Mouse (Mus musculus): Measurements from ENCODE around the gene Trim33.
A peak's percentile ranks its signal among the peaks of the same experiment; 100 is the strongest.

Trim33 gene

DNA sequence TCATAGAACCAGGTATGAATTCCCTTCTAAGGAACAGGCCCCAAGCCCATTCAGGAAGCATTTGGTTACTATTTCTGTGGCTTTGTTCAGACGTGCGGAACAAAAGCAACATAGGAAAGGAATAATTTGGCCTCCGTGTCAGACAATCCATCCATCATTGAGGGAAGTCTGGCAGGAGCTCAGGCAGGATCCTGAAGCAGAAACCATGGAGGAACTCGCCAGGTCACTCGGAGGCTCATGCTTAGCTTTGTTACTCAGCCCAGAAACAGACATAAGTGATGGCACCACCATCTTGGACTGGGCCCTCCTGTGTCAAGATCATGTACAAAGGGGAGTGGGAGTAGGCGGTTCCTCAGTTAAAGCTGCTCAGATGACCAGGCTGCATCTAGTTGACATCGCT, 82.1 kb downstream of the Trim33 start:
- DNase-seq (ENCODE audit: low read depth, low spot score) = no peak

DNA sequence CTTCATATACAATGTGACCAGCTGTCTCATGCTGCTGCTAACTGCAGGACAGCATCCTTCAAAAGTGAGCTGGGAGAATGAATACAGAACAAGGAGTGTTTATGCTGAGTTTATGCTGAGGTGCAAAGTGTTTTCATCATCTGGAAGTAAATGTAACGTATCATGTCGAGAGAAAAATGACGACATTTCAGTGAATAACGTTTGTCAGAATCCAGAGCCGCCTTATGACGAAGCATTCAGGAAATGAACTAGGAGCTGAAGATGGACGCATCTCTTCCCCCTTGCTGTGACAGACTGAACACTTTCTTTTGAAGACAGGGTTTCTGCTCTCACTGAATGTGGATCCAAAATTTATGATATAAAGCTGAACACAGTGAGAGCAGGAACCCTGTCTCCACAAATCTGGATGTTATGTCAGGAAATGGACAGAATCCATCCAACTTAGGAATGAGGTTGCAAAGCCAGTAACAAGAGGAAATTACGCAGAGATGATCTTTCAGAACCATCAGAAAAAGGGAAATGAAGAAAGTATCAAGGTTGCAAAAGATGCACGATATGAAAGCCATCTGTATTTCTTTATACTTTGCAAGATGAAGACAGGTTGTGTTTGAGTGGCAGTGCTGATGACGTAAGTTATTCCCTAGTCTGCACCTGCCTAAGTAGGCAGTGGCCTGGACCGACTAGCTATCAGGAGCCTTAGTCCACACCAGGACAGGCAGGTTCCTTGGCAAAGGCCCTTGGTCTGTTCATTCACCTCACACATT, 85.3 kb downstream of the Trim33 start:
- no peak for DNase-seq (ENCODE audit: low read depth, low spot score)

DNA sequence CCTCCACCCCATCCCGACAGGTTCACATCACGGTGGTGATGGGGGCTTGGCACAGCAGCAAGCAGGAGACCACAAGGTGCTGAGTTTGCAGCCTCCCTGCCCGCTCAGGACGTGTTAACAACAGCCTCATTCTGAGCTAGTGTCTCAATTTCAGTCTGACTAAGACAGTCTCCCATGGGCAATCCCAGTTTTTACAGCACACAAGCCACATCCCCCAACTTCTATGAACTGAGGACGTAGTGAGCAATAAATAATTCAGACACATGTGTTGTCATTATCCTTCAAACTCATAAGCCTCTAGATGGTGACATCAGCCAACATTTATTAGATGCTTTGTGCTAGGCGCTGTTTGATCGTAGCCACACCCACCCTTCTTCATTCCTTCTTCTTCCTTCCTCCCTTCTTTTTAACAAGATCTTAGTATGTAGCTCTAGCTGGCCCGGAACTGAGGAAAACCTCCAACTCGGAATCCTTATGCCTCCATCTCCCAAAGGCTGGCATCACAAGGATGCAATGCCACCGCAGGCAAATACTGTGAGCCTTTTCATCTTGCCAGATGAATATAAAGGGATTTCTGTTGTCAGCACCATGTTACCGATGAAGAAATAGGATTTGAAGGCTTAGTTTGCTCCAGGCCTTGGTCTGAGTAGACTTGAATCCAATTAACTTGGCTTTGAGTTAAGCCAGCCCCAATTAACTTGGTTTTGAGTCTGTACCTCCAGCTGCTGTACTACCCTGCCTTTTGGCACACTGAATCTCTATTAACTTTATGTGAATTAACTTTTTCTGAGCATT, 88.3 kb downstream of the Trim33 start:
- DNase-seq (ENCODE audit: low read depth, low spot score) = no peak

DNA sequence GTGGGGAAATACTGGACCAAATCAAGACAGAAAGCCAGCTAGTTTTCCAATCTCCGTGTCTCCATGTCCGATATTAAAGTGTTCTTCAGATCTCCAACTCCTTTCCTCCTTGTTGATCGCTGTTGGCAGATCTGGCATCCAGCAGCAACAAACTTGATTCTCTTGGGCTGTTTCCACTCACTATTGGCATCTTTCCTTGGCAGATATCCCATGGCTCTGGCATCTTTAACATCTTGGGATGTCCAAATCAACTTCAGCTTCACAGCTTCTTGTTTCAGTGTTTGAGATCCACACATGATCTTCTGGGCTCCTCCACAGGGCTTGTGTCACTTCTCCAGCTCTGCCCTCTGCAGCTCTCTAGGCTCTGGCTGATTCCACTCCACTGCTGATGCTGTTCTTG, 89.6 kb downstream of the Trim33 start:
- DNase-seq (ENCODE audit: low read depth, low spot score) = no peak

DNA sequence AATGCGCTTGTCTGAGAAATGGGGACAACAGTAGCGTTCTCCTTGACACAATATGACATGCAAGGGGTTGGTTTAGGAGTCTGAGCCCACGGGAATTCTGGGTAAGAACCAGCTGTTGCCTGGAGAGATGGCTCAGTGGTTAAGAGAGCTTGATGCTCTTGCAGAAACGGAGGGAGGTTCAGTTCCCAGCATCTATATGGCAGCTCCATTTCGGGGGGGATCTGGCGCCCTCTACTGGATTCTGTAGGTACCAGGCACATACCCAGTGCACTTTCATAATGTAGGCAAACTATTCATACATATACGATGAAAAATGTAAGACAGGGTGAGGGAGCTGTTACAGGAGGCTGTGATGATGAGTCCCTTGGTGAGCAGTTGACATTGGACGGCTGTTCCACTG, 94.9 kb downstream of the Trim33 start:
- DNase-seq (ENCODE audit: low read depth, low spot score) = no peak

DNA sequence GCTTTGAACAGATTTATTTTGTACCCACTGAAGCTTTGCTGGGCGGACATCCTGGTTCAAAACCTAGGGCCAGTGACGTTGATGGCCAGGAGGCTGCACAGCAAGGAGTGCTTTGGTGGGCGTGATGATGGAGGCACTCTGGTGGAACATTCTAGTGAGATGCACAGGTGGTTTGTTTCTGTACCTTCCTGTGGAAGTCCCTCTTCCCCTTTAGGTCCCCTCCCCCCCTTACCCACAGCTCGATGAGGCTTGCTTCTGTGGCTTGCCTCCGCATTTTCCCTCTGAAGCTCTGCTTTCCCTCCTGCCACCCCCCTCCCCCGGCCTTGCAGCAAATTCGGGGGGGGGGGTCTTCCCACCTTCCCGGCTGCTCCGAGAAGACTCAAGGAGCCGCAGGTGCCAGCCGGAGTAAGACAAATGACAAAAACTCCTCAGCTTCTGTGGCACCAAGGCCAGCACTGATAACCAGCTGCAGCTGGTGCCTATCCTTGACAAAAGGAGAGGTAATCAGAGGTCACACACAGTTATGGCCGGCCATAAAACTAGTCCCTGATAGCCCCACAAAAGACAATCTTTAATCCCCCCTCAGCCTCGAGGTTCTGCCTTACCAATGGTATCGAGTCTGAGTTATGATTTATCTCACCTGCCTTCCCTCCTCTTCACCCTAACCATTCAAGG, 96.2 kb downstream of the Trim33 start:
- DNase-seq (ENCODE audit: low read depth, low spot score) = no peak

DNA sequence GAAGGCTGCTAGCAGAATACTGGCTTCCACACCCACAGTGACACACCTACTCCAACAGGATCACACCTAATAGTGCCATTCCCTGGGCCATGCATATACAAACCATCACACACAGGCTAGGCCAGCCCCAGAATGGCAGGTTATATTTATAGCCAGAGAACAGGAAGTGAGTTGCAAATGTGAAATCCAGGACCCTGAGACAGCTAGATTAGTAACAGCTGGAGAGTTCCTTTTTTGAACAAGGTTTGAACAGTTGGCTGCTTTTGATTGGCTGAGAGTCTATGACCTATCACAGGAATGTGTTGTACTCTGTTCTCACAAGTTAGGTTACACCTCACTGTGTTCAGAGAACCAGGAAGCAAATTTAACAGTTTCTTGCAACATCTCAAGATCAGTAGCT, 98.9 kb downstream of the Trim33 start:
- no peak for DNase-seq (ENCODE audit: low read depth, low spot score)

DNA sequence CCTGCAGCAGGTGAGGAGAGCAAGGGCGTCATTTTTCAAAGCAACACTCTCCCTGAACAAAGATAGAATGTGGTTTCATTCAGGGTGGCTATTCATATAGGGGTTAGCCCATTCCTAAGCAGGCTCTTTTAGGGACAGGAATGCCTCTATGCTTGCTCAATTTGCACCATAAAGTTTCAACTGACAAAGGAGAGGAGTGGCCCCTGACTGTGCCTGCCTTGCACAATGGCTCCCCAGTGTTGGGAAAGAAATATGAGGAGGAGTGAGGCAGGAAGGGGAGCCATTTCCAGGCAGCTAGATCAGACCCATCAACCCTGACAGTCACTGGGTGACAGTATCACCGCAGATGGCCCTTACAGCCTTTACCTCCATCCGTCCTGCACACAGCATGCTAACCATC, 100.3 kb downstream of the Trim33 start:
- DNase-seq (ENCODE audit: low read depth, low spot score) = no peak

DNA sequence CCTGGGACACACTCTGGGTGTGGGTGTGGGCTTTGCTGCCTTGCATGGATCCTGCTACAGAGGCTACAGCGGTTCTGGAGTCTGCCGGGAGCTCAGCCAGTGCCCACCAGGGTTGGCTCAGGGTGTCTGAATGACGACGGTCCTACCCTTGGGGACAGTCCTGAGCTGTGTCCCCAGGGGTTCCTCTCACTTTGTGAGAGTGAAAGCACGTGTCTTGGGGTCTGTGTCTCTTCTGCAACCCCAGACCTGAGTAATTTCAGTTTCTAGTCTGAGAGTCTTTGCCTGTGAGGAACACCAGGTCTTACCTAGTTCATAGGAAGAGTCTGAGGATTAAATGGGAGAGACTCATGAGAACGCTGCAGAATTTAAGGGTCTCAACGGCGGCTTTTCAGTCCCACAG, 101.7 kb downstream of the Trim33 start:
- DNase-seq (ENCODE audit: low read depth, low spot score) = no peak

DNA sequence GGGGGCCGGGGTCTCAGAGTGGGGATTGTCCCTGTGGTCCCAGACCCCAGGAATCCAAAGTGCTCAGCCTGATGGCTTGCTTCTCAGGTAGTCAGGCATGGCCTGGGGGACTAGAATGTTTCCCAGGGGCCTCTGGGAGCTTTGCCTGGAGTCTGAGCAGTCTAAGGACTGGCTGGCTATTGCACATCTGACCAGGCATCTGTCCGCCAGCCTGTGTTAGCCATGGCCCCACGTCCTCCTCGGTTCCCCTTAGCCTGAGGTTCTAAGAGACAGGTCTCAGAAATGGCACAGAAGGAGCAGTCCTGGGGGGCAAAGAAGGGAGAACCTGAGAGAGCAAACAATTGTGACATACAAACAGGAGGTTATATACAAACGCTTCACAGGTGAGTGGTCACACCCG, 102.3 kb downstream of the Trim33 start:
- DNase-seq (ENCODE audit: low read depth, low spot score) = no peak

DNA sequence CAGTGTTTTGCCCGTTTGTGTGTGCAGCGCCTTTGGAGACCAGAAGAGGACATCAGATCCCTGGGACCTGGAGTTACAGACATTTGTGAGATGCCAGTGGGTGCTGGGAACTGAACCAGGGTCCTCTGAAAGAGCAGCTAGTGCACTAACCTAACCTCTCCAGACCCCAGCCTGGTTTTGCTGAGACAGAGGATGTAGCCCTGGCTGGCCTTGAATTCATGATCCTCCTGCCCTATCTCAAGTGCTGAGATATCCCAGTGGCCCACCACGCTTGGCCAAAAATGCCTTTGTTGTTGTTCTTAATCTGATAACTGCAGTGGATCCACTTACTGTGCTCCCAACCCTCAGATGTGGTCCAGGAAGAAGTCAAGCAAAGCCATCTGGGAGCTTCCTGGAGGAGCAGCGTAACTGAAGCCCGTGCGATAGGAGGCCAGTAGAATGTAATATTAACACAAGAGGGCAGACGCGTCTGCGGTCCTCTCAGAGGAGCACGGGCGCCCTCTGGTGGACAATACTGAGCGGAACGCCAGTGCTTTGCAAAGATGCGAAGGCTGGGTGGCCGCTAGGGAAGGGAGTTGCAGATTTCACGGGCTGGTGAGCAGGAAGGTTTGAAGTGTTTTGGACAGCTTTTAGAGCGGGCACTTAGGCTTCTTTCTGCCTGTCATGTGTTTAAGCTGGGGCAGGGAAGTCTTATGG, 103.9 kb downstream of the Trim33 start:
- DNase-seq (ENCODE audit: low read depth, low spot score) = peak; percentile 82

DNA sequence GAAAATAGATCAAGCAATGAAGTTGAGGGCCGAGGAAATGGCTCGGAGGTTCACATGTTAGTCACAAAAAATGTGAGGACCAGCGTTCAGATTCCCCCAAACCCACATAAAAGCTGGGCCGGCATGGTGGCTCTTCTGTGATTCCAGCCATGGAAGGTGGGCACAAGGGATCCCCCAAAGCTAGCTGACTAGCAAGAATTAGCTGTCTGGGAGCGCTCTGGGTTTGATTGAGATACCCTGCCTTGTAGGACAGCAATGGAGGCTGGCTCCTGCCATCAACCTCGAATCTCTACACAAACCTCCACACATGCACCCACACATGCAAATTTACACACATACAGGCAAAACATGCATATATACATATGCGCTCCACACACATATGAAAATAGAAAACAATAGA, 105.4 kb downstream of the Trim33 start:
- no peak for DNase-seq (ENCODE audit: low read depth, low spot score)

DNA sequence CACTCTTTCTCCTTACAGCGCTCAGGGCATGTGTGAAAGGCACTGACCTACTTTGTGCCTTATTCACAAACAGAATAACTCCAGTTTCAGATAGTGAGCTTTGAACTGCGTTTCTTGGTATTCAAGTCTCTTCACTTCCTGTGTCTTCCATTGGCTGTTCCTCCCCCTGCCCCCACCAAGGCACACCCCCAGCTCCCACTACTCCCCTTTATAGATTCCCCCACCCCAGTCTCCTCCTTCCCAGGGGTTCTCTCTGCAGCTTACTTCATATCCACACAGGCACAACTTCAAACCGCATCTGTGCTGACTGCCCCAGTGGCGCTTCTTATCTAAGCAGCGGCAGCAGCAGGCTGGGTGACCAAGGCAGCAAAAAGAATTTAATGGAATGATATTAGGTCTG, 105.9 kb downstream of the Trim33 start:
- no peak for DNase-seq (ENCODE audit: low read depth, low spot score)

DNA sequence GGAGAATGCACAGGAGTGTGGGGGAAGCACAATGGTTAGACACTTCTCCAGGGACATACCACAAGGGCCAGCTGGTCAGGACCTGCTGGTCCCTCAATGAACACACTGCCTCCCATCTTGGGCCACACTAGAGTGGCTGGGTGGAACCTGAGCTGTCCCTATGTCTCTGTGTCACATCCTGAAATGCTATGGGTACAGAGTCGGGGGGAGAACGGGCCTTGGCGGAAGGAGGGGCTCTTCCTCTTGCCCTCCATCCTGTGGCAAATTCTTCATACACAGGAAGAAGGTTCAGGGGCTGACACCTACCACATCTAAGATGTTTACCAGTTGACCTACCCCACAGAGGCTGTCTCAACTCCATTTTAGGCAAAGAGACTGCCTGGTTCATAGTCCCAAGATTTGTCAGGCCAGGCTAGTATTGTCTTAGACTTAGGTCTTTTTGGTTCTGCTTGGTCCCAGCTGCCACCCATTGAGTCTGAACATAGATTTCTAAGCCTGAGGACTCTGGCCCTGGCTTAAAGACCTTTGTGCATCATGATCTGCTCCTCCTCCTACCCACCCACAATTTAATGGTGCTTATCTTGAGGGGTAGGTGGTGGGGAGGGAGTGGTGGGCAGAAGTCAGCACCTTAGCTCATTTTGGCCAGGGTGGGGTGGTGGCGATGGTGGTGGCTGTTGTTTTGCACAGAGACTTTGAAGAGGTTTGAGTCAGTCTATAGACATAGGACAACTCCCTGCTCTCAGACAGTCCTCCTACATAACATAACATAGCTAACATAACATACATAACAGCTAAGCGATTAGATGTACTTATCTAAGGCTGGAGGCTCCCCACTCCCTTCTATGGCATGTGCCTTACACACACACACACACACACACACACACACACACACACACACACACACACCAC, 106.5 kb downstream of the Trim33 start:
- DNase-seq (ENCODE audit: low read depth, low spot score) = no peak

DNA sequence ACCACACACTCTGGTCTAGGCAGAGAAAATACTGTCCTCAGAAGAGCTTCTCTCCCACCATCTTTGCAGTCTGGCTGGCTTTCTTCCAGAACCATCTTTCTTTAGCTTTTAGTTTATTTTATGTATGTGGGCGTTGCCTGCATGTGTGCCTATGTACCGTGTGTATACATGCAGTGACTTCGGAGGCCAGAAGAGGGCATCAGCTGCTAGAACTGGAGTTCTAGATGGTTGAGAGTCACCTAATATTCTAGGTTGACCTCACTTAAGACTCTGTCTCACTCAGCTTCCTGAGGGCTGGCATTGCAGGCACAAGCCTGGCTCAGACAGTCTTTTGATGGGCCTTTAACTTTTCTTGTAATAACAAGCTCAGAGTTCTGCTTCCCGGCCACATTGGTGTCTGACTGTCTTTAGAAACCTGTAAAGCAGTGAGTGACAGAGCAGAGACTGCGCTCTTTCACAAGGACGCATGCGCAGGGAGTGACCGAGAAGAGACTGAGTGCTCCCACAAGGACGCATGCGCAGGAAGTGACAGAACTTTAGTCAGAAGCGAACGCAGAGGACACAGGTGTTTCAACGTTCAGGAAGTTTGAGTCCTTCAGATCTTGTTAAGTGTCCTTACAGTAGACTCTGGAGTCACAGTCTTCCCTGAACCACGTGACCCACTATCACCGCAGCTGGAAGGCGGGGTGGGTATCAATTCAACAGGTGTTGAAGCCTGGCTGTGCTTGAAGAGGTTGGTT, 107.4 kb downstream of the Trim33 start:
- no peak for DNase-seq (ENCODE audit: low read depth, low spot score)

DNA sequence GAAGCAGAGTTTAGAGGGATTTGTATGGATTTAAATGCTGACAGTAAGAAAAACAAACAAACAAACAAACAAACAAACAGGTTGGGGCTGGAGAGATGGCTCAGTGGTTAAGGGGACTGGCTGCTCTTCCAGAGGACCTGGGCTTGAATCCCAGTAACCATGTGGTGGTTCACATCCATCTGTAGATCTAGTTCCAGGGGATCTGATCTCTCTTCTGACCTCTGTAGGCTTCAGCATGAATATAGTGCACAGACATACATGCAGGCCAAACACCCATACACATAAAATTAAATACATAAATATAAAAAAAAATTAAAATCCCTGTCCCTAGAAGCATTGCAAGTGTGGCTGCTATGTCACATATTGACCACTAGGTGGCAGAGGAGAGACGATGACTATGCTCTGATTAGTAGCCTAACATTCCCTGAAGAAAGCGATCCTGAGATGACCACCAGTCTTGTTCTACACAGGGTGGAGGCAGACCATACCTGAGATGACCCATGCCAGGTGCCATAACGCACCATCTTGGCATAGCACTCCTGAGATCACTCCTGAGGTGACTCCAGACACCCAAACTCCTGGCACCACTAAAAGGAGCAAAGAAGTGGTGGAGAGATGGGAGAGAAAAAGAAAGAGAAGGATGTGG, 113.6 kb downstream of the Trim33 start:
- DNase-seq (ENCODE audit: low read depth, low spot score) = peak; percentile 40

DNA sequence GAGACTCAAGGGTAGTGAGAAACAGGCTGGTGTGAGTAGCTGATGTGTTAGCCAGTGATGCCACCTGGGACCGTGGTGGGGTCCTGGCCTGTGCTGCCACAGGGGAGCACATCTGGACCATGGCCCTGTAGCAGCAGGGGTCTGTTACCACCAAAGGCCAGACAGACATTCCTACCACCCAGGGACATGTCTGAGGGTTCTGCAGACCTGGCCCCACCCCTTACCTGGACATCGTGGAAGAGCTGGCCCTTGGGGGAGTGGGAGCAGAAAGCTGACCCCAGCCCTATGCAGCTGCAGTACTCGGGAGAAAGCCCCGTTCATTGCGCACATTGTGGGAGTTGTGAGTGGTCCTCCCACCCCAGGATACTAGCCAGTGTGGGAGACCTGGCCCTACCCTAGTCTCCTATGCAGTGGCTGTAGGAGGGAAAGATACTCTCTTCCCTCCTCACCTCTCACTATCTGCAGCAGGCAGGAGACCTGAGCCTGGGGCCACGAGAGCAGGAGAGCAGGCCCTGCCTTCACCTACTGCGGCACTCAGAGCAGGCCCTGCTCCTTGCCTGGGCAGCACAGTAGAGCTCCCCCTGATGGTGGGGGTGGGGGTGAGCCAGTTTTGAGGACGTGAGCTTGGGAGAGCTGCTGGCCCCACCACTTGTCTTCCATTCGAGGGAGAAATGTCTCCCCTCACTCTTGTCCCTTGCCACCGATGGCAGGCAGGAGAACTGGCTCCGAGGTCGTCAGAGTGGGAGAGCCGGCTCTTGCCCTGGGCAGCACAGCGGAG, 114.4 kb downstream of the Trim33 start:
- no peak for DNase-seq (ENCODE audit: low read depth, low spot score)

DNA sequence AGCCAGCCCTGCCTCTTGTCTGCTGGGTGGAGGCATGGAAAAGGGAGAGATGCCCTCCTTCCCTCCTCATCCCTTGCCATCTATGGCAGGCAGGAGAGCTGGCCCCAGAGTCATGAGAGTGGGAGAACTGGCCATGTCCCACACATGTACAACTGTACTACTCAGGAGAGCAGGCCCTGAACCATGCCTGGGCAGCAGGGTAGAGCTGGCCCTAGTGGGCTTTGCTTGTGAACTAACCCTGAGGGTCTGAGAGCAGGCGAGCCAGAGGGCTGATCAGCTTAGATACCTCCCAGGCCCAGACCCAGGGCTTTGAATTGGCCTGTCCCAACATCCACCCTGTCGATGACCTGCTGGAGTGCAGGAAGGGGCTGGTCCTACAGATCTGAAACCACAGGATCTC, 115.0 kb downstream of the Trim33 start:
- DNase-seq (ENCODE audit: low read depth, low spot score) = no peak

DNA sequence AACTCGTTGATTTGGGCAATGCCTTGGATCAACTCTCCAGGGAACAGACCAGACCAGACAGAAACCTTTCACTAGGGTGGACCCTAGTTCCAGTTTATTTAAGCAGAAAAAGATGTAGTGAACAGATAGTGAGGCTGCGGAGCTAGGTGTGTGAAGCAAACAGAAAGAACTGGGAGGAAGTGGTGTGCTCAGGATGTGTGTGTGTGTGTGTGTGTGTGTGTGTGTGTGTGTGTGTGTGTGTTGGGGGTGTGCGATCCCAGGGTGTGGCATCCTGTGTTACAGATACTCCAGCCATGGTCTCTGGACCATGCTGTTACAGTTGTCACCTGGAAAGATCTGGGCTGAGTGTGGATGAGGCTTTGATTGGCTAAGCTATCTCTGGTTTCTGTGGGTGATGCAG, 118.4 kb downstream of the Trim33 start:
- no peak for DNase-seq (ENCODE audit: low read depth, low spot score)

Data from retina, adult 2 months (tissue).